Mouse (Mus musculus) testis, adult 2 months (tissue): ENCODE results near the gene Polr2i.

Experiments used
- CTCF ChIP-seq: fragments of 200-500 bp; IDR thresholded peaks from 2 replicates; pipeline ENCODE4 v1.5.1; 2012; ENCODE audit warnings: low read depth, mild to moderate bottlenecking, inconsistent platforms, low read length, moderate library complexity; ENCODE audit not compliant: control insufficient read depth, insufficient read depth, insufficient replicate concordance
- POLR2A ChIP-seq: fragments of 200-500 bp; IDR thresholded peaks from 2 replicates; pipeline ENCODE4 v1.6.1; 2012; ENCODE audit warnings: low read depth, mild to moderate bottlenecking, inconsistent platforms, low read length, moderate library complexity; ENCODE audit not compliant: control insufficient read depth

DNA sequence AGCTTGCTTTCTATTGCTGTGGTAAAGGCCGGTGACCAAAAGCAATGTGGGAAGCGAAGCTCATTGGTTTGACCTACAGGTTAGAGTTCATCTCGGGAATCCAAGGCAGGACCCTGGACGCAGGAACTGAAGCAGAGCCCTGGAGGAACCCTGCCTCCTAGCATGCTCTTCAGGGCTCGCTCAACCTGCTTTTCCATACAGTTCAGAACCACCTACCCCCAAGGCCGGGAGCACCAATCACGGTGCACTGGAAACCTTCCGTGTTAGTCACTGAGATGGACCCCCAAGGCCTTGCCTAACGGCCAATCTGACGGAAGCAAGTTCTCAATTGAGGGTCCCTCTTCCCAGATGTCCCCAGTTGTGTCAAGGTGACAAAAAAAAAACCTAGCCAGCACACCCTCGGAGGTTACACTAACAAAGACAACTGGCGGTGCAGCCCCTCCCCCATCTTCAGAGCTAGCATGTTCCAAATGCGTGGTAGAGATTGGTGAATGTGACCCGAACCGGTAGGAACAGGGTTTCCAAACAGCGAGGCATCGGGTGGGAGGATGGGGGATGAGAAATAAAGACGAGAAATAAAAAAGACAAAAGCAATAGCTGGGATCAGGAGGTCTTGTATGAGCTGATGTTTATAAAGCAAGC is 32.1 kb upstream of the Polr2i start:
- TF ChIP-seq CTCF (no peak), POLR2A (no peak)
